Mouse (Mus musculus): ENCODE measurements around the gene Pnpla1.

DNA sequence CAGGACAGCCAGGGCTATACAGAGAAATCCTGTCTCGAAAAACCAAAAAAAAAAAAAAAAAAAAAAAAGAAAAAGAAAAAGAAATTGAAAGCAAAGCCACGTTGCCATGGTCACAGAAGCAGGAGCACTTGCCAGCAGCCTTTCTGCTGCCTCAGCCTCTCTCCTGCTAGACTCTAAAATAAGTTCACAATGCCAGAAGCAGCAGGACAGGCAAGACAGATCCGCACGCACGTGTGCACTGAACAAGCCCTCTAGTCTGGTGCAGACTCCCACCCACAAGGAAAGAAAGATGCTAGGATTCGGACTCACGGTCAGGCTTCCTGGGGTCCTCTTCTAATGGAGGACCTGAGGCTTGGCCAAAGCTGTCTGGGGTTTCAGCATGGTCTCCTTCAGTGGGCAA lies 49.7 kb downstream of the Pnpla1 start:
- TF ChIP-seq CTCF (IDR thresholded peaks at IDR 0.05; ENCODE audit: borderline replicate concordance, extremely low read depth, insufficient read depth, insufficient read length): no peak
- no peak for TF ChIP-seq POLR2A (IDR thresholded peaks at IDR 0.05; ENCODE audit: borderline replicate concordance, extremely low read depth, insufficient read depth, insufficient read length, poor library complexity, severe bottlenecking)

All from brain, embryonic 14.5 days (tissue).